Mouse (Mus musculus) left cerebral cortex, postnatal 10 days (tissue): ENCODE results near the gene Lamb1. TPM values are rescaled to one million over a fixed set of nuclear protein-coding genes. Genes with fewer than 3 reads are reported as not detected.

Experiments used
- DNase-seq, 2 experiments: peaks; one replicate each; pipeline ENCODE4 v3.0.0; 2021 to 2022; ENCODE audit warnings: low spot score in 2 of 2, mixed read lengths in 1 of 2; ENCODE audit errors: extremely low spot score in 1 of 2
- intact Hi-C: fragments of 180-260 bp; cut with DNase I; formaldehyde crosslinking; loops from one replicate; pipeline ENCODE4 v1.15.1; 2025
- total RNA-seq, 2 experiments: library from RNA; stranded (reverse); gene quantifications; 2 replicates each; pipeline ENCODE4 v1.2.3; 2021

Gene Lamb1
- total RNA-seq, 2 experiments from 2014 or later, result 33.1 to 35.1 TPM

DNA sequence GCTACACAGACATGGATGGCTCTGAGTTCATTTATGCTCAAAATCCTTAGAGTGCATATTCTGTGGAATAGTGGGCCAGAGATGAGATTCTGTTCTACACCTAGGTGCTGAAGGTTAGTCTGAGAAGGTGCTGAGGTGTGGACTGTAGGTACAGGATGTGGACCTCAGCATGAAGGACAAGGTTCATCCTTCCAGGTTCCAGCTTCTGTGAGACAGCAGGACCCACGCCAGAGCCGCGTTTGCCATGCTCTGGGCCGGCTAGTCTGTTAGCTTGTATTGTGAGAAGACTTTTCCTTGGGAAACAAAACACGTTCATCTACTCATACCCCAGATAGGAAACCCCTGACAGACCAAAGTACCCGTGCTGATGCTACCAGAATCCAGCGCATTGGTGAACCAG is 8.6 kb downstream of the Lamb1 start:
- DNase-seq, result no peak
- intact Hi-C loops, result no loop called here

DNA sequence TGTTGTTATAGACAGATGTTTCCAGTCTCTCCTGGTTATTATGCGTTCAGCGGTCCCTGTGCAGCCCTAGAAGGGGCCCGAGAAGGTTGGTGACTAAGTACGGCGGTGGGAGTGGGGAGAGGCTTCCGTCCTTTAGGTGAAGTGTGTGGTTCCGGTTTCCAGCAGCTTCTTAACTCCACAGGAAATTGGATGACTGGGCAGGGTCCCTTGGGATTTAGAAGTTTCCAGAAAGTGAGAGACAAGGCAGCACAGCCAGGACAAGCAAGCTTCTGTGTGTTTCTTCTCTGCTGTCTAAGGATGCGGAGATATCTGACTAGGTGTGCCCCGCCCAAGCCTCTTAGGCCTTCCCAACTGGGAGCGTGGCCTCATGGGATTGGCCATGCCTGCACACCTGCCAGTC is 10.4 kb downstream of the Lamb1 start:
- intact Hi-C loops, result no loop called here
- no peak for DNase-seq

DNA sequence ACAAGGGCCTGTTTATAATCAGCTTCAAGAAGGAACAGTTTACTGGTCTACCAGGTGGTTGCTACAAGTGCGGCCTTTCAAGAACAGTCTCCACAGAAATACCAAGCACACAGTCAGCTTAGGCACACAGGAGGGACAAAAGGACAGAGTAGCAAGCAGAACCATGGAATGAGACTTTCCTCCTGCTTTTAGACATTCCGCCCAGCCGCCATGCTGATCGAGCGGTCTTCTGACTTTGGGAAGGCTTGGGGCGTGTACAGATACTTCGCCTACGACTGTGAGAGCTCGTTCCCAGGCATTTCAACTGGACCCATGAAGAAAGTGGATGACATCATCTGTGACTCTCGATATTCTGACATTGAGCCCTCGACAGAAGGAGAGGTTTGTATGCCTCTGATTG is 13.2 kb downstream of the Lamb1 start:
- no peak for DNase-seq
- intact Hi-C loops, result no loop called here

DNA sequence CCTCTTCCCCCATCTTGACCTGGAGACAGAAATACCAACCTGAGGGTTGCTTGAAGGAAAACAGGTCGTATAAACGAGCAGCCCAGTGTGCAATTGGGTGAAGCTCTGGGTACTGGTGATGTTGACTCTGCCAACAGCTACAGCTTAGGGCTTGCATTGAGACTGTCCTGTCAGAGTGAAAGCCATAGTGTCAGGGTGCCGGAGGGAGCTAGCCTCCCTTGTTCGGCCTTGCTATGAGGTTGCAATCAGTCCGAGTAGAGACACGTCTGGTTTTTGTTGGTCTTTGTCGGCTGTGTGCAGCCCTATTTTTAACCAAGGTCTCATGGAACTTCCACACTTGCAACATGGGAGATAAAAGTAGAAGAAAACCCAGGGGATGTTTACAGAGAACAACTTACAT is 15.3 kb downstream of the Lamb1 start:
- DNase-seq, result no peak
- intact Hi-C loops, result no loop called here

DNA sequence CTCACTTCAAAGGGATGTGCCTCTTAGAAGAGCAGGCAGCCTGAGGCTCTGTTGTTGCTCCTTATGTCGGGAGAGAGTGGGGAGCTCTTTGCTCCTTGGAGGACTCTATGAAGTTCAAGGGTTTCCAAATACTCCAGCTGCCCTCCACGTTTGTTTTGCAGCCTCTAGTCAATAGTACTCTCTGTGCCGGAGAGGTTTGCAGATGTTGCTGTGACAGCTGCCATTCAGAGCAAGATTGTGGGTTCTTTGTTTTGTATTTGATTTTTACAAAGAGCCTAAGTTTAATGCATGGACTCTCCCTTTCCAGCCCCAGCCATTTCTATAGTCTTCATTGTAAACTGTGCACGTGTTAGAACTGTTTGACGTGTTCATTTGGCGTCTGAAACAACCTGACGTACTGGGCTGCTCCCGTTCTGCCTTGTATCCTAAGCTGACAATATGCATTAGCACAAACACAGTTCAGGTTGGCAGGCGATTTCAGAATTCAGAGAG is 16.1 kb downstream of the Lamb1 start:
- DNase-seq, result no peak
- intact Hi-C loops, result no loop called here

DNA sequence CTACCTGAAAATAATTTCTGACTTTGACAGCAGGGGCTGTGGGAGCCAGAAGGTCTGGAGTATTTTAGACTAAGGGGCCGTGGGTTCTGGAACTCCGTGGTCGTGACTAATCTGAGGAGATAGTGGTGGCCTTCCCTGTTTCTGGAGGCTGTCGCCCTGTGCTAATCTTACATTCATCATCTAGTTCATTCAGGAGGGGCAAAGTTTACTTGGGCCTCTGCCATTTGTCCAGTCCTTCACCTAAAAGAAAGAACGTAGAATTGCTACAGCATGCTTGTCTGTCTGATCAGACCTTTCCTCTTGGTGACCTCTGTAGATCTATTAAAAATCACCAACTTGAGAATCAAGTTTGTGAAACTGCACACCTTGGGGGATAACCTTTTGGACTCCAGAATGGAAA is 17.2 kb downstream of the Lamb1 start:
- intact Hi-C loops, result no loop called here
- DNase-seq, result no peak

DNA sequence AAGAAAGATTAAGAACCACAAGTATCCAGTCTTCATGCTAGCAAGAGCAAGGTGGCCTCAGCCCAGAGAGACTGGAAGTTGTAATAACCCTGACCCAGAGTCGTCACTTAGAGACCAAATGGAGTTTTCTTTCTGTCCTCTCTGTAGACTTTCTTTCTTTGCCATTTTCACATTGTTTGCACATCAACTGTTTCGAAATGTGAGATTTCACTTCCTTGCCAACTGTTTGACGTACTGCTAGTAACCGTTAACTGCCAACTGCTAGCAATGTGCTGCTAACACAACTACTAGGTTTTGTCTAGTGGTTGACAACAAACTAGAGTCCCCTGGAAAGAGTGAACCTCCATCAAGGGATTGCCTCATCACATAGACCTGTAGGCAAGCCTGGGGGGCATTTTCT is 18.1 kb downstream of the Lamb1 start:
- intact Hi-C loops, result no loop called here
- DNase-seq, result no peak

DNA sequence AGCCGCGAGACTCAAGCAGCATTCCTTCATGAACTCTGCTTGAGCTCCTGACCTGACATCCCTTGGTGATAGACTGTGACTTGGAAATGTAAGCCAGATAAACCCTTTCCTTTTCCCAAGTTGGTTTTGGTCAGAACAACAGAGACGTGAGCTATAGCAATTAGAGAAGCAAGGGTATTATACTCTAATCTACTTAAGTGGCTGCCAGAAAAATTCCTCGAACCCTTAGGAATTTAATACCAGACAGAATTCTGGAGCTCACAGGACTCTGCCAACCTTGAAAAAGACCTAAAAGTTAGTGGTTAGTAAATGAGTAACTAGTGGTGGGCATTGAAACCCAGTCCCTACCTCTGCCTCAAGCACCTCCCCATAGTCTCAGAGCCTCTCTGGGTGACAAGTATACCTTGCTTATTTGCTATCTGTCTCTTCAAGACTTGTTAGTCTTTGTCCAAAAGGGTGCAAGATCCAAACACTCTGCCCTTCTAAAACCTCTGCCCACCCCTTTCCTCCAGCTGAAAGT is 18.6 kb downstream of the Lamb1 start:
- intact Hi-C loops, result no loop called here
- DNase-seq, result no peak

DNA sequence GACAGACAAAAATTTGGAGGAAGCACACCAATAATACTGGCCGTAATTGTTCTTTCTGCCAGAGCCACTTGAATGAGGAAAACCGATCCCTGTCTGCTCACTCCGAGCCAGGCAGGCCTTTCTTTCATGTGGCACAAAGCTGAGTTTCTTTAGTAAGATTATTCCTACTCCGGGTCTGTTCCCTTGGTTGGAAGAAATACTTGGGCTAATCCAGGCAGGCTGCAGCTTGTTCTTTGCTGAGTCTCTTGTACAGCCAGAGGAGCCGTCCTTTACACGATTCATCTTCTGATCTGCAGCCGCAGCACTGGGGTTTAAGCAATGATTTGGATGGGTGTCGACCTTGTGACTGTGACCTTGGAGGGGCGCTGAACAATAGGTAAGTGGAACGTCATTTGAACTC is 24.0 kb downstream of the Lamb1 start:
- DNase-seq, result no peak
- intact Hi-C loops, result no loop called here

DNA sequence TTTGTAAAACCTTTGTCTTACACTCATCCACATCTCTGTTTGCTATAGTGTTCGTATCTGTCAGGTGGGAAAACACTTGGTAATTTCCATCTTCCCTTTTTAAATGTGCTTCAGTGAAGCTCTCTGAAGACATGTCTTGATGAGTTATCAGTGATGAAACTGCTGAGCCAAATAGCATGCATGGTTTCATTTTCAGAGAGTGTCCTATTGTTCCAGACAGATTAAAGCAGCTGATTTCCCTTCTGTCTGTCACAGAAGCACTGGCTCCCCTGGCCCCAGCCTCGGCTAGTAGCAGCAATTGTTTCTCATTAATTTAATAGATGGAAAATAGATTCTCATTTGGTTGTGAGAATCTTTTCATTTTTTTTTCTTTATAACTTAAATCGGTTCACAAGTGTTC is 25.9 kb downstream of the Lamb1 start:
- DNase-seq, result no peak
- intact Hi-C loops, result no loop called here

DNA sequence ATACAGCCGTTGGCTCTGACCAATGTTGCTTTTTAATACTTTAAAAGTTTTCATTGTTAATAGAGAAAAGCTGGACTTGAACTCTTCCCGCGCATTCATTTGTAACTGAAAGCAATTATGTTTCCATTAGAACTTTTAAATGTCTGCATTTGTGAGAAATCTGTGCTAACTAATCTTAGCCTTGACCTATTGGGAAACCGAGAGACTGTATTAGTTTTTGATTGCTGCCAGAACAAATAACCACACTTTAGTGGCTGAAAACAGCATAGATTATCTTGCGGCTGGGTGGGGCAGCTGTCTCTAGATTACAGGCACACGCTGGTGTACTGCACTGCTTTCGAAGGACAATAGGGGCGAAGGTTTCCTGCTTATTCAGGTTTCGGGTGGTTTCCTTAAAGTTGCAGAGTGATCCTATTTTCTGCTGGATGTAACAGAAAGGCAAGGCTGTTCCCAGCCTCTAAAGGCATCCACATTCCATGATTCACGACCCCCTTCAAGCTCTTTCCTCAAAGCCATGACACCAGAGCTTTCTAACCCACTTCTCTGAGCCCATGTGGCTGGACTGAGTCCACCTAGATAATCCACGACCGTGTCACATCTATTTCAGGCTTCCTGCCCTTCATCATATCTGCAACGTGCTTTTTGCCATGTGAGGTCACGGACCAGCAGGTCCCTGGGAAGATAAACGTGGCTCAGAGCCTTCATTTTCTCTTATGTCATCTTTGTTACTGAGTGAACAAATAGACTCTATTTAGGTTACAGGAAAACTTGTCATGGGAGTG is 28.5 kb downstream of the Lamb1 start:
- intact Hi-C loops, result no loop called here
- DNase-seq, result no peak

DNA sequence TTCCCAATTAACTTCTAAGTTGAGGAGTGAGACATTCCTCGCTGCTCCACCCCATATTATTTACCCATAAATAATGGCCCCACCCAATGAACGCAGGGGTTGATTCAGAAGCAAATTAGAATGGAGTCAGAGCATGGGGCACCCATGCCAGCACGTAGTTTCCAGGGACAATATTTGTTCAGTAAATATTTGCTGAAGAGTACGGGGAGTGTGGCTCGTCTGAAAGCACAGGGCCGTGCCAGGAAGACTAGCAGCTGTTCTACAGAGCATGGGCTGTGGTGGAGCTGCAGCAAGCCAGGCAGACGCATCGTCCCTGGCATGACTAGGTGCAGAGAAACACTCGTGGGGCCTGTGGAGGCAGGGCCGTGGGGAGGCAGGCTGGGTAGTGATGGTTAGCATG is 29.5 kb downstream of the Lamb1 start:
- DNase-seq, result no peak
- intact Hi-C loops, result no loop called here

DNA sequence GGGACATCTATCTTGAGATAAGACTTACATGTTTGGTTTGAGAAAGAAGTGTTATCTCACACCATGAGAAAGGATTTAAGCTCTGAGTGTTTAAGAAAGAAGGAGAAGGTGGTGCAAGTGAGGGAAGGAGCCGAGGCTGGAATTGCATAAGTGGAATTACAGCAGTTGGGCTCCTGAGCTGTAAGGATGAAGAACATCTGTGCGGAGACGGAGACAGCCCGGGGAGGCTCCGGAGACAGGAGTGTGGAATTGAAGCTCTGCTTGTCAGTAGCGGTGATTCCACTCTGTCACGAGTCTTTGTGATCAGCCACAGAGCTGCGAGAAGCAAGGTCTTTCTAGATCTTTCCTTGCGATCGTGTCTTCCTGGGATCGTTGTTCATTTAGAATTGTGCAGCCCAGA is 30.0 kb downstream of the Lamb1 start:
- intact Hi-C loops, result no loop called here
- DNase-seq, result no peak

DNA sequence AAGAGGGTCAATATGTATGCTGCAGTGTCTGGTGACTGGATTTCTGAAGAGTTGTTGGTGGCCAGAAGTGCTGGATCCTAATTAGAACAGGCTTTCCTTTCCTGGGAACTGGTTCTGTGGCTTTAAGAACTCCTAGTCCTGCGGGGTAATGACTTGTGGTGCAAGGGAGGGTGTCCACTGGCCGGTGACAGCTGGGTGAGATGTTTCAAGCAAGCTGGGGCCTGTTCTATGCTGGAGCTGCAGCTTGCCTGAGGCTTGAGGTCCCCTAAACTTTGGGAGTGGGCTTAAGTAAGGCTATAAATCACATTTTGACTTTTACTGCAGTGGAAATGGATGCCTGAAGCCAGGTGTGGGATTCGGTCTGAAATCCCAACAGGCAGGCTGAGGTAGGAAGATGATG is 30.5 kb downstream of the Lamb1 start:
- intact Hi-C loops, result no loop called here
- no peak for DNase-seq

DNA sequence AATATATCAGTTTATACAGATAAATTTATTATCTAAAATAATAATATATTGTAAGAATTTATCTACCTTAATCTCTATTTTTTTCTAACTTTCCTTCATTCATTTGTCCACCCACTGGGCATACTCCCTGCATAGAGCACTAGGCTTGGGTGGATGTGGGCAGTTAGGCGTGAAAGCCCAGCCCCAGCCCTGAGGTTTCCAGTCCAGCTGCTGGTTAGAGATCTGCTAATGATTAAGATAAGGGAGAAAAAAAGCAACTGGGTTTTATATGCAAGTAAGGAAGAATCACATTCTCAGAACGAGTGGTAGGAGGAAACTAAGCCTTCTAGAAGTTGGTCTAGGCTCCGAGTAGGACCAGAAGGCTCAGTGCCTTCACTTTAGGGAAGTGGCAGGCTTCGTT is 31.1 kb downstream of the Lamb1 start:
- intact Hi-C loops, result no loop called here
- no peak for DNase-seq

DNA sequence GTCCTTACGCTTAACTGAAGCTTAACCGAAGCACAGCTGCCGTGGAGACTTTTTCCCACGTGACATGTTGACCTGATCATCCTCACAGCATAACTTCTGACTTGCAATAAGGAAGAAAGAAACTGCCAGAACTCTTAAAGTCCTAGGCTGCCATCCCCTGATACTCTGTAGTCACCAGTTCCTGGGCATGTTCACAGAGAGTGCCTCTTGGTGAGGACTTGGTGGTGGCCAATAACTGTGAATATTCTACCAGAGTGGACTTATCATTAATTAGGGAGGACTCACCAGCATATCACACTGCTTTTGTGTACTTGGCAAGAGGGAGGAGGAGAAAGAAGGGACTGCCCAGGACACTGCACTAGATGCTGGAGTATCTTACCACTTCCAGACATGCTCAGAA is 33.1 kb downstream of the Lamb1 start:
- intact Hi-C loops, result no loop called here

DNA sequence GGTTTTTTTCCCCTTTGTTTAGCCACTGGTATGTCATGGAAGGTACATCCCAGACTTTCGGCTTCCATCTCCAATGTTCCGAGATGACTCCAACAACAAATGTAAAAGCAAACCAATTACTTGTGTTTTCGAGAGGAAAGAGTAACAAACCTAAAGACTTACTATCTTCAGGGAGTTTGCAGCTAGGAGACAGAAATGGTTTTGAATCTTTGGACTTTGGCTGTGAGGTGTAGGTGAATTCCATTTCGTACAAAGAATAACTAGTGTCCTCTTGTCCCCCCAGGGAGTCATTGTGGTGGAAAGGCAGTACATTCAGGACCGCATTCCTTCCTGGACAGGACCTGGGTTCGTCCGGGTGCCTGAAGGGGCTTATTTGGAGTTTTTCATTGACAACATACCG is 33.5 kb downstream of the Lamb1 start:
- intact Hi-C loops, result no loop called here

More for the DNA sequence above, 33.1 kb downstream of the Lamb1 start:
- DNase-seq, result no peak

DNA sequence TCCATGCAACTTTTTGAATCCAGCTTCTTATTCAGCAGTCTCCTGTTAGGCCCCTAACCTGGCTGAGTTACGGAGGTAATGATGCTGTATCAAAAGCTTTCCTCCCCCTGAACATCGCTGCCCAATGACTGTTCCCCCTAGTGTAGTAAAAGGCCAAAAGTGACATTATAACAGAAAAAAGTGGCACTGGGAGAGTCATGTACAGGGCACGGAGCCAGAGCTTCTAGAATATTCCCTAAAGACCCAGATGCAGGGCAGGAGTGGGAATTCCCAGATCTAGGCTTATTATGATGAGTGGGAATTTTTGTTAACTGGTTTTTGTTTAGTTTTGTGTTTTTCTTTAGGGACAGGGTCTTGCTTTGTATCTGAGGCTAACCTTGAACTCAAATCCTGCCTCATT is 34.1 kb downstream of the Lamb1 start:
- intact Hi-C loops, result no loop called here
- DNase-seq, result no peak

More for the DNA sequence above, 33.5 kb downstream of the Lamb1 start:
- no peak for DNase-seq

DNA sequence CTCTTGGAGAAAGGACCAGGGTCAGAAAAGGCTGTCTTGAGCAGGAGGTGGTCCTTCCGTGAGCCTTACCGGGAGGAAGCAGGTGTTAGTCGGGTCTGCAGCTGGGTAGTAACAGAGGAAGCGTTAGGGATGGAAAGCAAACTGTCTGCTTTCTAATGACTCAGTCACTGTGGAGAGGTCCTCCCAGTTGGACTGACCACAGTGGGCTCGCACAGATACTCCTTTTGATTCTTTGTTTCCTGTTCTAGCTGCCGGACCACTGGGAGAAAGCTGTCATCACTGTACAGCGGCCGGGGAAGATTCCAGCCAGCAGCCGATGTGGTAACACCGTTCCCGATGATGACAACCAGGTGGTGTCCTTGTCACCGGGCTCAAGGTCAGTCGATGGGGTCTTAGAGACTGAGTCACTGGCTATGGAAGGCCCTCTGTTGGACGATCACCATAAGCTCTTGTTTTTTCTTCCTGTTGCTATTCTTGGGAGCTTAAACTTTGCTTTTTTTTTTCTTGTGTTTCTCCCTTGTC is 34.7 kb downstream of the Lamb1 start:
- intact Hi-C loops, result no loop called here
- DNase-seq, result no peak

DNA sequence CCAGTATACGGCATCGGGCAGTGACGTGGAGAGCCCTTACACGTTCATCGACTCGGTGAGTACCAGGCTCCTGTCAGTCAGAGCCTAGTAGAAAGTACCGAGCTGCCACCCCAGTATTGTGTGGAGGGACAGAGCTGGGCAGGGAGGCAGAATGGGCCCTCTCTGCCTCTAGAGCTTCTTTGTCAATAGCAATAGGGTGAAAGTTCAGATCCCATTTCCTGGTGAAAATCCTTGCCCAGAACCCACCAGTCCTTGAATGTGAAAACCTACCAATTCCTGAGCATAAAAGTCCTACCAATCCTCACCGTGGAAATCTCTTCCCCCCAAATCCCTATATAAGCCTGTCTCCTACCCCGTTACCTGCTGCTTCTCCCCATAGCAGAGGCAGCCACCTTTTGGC is 35.2 kb downstream of the Lamb1 start:
- DNase-seq, result no peak
- intact Hi-C loops, result no loop called here

DNA sequence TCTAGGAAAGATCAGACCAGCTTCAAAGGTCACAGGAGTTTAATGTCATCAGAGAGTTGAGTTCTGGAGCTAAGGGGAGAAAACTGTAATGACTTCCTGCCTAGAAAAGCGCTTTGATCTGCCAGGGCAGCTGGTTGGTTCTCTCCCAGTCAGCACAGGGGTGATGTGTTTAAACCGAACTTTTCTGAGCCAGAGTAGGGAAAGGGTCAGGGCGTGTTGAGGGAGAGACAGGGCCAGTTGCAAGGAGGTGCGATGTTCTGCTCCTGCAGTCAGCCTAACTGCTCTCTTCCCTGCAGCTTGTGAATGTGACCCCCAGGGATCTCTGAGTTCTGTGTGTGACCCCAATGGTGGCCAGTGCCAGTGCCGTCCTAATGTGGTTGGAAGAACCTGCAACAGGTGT is 37.2 kb downstream of the Lamb1 start:
- intact Hi-C loops, result no loop called here

More for the DNA sequence above, 37.2 kb downstream of the Lamb1 start:
- no peak for DNase-seq
